Mouse (Mus musculus): ENCODE results near the gene Gm10322.

Gene Gm10322

GRCm38 (mm10) chr10:59656799-59657198 is 40.9 kb downstream of the Gm10322 start:
- no peak for DNase-seq (ENCODE audit: low spot score in 2 of 2)

GRCm38 (mm10) chr10:59664765-59665164 is 48.9 kb downstream of the Gm10322 start:
- no peak for DNase-seq (ENCODE audit: low spot score in 2 of 2)

DNA sequence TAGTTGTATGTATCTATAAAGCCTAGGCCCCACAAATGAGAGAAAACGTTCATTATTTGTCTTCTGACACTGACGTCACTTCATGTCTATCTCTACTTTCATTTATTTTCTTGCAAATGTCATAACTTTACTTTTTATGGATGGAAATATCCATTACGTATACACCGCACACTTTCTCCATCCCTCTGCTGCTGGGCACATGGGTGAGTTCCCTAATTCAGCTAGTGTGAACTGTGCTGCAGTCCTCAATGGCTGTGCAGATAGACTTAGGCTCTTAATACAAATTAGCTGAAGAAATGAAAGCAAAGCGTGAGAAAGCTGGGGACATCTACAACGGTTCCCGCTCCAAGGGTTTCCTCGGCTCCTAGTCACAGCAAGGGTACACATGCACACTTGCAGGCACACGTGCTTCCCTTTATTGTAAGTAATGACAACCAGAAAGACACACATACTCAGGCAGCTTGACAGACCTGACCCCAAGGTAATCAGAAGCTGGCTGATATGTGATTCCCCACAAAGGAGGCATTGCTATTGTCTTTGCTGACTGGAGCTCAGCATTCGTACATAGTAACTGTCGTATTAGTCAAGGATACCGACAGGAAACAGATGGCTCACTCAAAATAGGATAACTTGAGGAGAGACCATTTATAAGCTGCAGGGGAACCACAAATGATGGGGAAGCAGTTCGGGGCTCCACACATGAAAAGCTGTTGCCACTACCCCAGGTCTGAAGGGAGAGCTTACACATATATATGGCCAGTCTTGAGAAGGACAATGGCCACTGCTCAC is 49.8 kb downstream of the Gm10322 start:
- DNase-seq (ENCODE audit: low spot score in 2 of 2): peak in 1 of 2 experiments; percentile 6
